Mouse (Mus musculus) adrenal gland, postnatal 25 days (tissue): ENCODE data around the gene Dspp. TPM values are rescaled to one million over a fixed set of nuclear protein-coding genes. Genes with fewer than 3 reads are reported as not detected.

Experiments used
- DNase-seq: peaks from one replicate; pipeline ENCODE4 v3.0.0; 2021; ENCODE audit warnings: mixed read lengths
- total RNA-seq: library from RNA; stranded (reverse); gene quantifications from 2 replicates; pipeline ENCODE4 v1.2.3, GENCODE M21; 2021

Dspp gene
- total RNA-seq, 1 experiment from 2014 or later, result not detected

- DNase-seq, result no peak
These were observed 30.8 kb downstream of the Dspp start for GRCm38 (mm10) chr5:104201153-104201950.

GRCm38 (mm10) chr5:104202351-104202750 is 31.8 kb downstream of the Dspp start, which contains the start of gene Dmp1:
Gene Dmp1 (plus strand): TSS chr5:104202613.
- DNase-seq, result no peak

GRCm38 (mm10) chr5:104212531-104212930 is 42.0 kb downstream of the Dspp start:
- no peak for DNase-seq

- DNase-seq, result no peak
These were observed 48.4 kb downstream of the Dspp start for GRCm38 (mm10) chr5:104218926-104219325.

- DNase-seq, result no peak
These were observed 53.8 kb downstream of the Dspp start for GRCm38 (mm10) chr5:104224299-104224698.

GRCm38 (mm10) chr5:104224750-104225149 is 54.2 kb downstream of the Dspp start:
- no peak for DNase-seq

- DNase-seq, result no peak
These were observed 58.0 kb downstream of the Dspp start for GRCm38 (mm10) chr5:104228497-104228896.

Other genes with a start within 250 kb of the Dspp start
- gene Hsd17b13, start 193.3 kb upstream of the Dspp start, total RNA-seq, result 4.3 TPM in 1 of 2 replicates, not detected in the other
- 61.3 and 83.2 TPM in 2 replicates for gene Hsd17b11, start 148.8 kb upstream of the Dspp start, total RNA-seq
- gene Nudt9, start 124.4 kb upstream of the Dspp start, total RNA-seq, result 53.6 and 62.9 TPM in 2 replicates
- not detected in 2 replicates for gene Gm17660, start 93.1 kb upstream of the Dspp start, total RNA-seq
- 24.7 and 25.0 TPM in 2 replicates for gene Sparcl1, start 57.0 kb upstream of the Dspp start, total RNA-seq
- not detected in 2 replicates for gene Dmp1, start 31.9 kb downstream of the Dspp start, total RNA-seq
- gene Ibsp, start 128.5 kb downstream of the Dspp start, total RNA-seq, result not detected in 2 replicates
- not detected in 2 replicates for gene Mepe, start 154.6 kb downstream of the Dspp start, total RNA-seq